Mouse (Mus musculus) lung, postnatal 25 days (tissue): ENCODE measurements around the gene Ankrd27.

Experiments used
- DNase-seq: peaks from one replicate; pipeline ENCODE4 v3.0.0; 2022; ENCODE audit warnings: low spot score

Ankrd27 gene

DNA sequence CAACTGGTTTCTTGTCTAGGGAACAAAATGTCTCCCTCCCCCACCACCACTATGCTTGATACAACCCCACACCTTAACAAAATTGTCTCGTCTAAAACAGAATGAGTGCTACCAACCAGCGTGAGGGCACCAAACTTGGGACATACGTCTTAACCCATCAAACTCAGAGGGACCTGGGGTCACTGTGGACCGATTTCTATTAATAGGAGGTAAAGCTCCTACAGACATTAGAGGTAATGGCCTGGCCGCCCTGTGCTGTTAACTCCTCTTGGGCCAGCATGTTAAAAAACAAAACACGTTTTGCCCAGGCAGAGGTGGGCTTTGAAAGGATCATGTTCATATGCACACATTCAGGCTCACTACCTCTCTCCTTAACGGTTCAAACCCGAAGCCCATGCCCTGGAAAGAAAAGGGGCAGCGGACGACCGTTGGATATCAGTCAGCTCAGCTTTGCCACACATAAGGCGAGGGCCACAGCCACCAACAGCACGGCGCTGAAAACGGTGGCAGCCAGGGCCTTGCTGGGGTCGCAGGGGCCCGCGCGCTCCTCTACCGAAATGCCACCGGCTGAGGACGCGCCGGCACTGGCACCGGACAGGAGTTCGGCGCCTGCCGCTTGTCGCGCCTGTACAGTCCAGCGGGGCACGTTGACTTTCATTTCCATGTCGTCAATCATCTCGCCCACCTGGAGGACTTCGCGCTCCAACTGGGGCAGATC lies 1.8 kb upstream of the Ankrd27 start:
- no peak for DNase-seq

DNA sequence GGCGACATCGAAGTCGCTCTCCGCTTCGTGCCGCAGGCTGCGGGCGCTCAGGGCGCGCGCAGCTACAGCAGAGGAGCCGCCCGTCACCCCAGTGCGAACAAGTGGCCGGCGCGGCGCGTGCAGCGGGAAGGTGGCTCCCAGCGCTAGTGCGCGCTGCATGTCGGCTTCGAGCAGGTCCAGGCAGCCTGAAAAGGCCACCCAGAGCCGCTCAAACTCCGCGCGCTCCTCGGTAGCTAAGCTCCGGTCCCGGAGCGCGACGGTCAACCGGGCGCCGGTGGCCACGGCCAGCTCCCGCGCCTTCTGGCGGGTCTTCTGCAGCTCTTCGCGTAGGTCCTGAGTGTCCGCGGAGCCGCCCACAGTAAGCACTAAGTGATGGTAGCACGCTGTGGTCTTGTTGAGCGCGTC lies 1.3 kb upstream of the Ankrd27 start:
- peak; percentile 4 for DNase-seq

DNA sequence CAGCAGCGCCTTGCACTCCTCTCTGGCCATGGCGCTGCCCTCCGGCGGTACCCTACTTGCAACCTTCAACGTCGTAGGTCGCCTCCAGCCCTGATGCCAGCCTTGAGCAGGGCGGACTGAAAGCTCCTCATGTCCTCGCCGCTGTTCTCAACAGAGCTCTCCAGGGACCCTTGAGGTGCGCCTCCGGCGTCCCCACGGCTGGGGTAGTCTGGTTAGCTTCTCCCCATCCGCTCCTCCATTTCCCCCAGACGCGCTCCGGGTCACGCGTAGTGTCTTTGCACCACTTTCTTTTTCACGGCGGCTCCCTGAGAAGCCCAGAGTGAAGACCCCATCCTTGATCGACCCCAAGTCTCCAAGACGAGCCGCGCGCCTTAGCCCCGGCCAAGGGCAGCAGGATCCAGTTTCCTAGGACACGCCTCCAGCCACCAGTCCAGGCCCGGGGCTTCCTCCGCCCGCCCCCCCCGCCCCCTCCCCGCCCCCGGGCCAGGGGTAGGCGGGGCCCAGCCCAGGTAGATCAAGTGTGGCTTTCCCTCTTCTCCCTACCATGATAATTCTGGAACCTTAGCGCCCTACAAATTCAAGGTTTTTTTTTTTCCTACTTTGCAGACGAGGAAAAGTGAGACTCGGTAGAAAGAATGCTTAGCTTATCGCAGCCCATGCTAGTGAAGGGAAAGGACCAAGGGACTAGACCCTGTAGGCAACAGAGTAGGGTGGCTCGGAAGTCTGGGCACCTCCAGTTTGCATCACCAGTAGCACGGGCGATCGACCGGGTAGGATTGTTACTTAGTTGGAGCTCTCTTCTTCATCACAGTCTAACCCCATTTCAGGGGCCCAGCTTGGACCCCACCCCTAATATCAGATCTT lies 621 bp upstream of the Ankrd27 start, which contains the start of gene Rgs9bp:
Gene Rgs9bp, minus strand, starts transcription at position 392 of the 864 bp plus-strand sequence.
- DNase-seq: peak; percentile 38

DNA sequence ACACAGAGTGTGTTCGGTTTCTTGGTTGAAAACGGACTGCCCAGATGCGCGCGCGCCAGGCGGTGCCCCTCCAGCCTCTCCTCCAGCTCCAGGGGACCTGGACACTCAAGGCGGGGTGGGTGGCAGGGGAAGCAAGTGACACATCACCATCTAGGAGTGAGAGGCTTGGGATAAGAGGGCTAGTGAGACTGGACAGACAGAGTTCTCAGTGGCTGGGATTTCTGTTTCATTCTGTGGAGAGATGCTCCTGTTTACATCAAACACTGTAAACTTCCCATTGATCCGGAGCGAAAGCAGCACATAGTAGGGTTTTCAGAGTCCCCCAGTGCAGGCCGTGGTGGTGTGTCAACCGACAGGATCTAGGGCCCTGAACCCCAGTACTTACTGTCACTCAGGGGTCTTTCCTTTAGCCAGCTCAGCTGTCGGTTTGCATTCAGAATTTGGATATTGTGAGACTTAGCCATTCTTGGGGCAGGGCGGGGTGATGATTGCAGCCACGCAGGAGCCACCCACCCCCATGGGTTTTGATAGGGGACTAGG lies 932 bp downstream of the Ankrd27 start:
- DNase-seq: no peak

DNA sequence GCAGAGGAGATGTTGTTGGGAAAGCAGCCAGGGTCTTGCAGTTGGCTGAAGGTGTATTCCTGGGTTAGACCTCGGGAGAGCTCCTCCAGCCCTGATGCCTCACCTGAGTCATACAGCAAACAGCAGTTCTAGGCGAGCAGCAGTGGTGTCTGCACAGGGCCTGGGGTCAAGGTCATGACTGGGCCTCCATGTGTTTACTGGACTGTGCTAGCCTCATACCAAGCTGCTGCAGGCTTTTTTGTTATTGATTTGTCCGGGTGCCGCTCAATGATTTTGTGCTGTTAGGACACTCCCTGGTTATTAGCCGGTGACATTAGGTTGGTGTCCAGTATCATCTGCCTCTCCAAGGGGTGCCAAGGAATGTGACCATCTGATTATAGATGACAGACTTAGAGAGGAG lies 1.7 kb downstream of the Ankrd27 start:
- DNase-seq: no peak

DNA sequence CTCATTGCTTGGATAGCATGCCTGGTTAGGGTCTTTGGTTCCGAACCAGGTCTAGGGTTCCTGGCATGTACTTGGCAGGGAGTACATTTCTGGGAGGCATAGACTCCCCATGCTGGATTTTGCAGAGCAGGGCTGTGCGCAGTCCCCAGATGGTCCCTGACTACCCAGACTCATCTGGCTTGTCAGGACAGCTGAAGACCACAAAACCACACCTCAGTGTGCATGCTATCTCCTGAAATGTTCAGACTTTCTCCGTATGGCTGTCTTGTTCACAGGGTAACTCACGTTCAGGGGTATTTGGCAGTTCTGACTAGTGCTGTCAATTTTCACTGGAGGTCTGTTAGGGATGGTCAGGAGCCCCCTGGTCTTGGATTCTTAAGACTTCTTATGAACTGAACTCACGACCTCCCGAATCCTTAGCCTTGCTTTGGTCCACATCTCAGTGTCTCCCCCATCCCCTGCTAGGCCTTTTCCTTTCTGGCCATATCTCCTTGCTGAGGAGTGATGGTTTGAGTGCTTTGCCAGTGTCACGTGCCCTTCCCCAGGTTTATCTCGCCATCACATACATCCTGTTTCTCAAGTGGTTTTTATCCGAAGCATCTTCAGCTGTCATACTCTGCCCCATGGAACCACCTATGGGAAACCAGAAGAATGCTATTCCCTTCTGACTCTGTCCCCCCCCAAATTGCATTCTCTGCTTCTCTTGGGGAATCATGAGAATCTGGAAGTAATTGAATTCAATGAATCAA lies 2.8 kb downstream of the Ankrd27 start:
- no peak for DNase-seq

DNA sequence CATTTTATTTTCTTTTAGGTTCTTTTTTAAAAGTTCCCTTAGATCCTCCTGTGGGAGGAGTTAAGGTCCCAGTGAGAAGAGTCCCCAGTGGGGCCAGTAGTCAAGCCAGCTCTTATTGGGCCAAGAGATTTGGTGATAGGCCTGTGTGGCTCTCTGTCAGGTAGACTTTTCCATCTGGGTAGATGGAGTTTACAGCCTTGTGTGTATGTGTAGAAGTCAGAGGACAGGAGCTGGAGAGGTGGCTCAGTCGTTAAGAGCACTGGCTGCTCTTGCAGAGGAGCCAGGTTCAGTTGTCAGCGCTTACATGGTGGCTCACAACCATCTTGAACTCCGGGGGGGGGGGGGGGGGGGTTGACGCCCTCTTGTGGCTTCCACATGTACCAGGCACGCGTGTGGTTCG lies 3.4 kb downstream of the Ankrd27 start:
- DNase-seq: no peak

DNA sequence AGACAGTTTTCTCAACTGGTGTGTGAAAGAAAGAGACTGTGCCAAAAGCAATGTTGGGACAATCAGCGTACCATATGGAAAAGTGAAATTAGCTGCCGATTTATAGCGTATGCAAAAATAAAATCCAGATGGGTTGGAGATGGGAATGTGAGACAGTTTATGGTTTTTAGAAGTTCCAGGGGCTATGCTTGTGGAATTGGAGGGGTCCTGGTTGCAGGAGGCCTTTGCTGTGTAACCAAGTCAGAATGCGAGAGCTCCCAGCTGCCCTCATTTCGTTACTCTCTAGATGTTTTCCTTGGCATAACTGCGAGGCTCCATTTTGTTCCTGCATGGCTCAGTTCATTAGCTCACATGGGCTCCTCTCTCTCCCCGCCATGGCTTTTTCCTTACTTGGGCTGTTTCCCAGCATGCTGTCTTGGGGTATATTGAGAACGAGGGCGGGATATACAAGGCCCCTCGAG lies 4.7 kb downstream of the Ankrd27 start:
- no peak for DNase-seq

DNA sequence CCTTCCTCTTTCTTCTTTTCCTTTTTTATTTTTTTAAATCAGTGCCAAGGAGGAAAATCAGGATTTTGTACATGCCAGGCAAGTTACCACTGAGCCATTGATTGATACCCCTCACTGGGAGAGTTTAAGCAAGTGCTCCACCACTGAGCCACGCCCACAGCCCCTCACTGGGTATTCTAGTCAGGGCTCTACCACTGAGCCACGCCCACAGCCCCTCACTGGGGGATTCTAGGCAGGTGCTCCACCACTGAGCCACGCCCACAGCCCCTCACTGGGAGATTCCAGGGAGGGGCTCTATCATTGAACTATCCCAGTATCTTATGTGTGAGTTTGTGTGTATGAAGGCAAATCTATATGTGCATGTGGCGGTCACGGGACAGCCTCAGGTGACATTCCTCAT lies 8.3 kb downstream of the Ankrd27 start:
- DNase-seq: no peak

DNA sequence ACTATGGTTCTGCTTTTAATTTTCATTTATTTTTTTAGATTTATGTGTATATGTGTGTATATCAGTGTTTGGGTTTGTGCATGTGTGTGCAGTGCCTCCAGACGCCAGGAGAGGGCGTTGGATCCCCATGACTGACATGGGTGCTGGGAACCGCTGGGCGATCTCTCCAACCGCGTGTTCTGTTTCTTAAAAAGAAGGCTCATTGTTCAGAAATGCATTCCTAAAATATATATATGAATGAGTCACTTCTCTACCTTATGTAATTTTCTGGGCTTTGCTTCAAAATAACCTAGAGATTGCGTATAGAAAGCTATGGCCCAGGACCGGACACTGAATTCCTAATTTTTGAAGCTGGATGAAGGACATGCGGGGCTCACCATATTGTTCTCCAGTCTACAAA lies 13.4 kb downstream of the Ankrd27 start:
- DNase-seq: no peak

DNA sequence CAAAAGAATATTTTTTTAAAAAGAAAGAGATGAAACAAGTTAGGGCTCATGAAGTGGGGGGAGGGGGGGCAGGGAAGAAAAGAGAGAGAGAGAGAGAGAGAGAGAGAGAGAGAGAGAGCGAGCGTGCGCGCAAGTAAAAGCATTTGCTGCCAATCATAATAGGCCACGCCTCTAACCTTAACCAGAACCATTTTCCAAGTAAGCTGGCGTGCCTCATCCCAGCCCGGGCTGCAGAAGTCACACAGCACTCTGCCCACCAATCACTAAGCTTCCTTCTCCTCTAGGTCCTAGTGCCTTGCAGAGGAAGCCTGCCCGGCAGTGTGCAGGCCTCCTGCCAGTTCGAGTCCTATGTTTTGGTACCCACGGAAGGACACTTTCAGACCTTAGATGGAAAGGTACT lies 14.0 kb downstream of the Ankrd27 start:
- DNase-seq: no peak

DNA sequence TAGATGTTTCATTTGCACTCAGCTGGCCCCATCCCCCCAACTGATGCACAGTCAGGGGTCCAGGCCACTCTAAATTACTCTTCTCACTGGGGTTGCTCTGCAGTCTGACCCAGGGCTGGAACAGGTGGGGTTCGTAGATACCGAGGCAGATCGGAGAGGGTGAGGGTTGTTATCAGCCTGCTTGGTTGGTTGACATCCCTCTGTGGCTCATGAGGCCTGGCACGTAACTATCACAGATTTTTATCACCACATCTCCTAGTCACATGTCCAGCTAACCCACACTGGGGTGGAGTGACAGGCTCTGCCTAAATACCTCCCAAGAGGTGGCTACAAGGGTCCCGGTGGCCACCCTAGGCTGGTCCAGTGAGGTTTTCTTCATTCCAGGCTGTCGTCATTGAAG lies 15.1 kb downstream of the Ankrd27 start:
- DNase-seq: no peak

DNA sequence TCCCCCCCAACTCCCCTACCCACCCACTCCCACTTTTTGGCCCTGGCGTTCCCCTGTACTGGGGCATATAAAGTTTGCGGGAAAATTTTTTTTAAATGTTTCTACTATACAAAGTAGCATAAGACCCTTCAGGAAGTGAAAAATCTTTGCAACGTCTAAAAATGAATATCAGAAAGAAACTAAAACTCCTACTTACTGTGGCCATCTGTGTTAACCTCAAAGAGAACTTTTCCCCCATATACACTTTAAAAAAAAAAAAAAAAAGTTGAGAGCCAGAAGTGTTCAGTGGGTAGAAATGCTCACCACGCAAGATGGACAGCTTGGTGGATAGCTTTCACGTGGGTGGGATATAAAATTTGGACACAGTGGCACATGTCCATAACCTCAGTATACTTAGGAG lies 16.7 kb downstream of the Ankrd27 start:
- no peak for DNase-seq

DNA sequence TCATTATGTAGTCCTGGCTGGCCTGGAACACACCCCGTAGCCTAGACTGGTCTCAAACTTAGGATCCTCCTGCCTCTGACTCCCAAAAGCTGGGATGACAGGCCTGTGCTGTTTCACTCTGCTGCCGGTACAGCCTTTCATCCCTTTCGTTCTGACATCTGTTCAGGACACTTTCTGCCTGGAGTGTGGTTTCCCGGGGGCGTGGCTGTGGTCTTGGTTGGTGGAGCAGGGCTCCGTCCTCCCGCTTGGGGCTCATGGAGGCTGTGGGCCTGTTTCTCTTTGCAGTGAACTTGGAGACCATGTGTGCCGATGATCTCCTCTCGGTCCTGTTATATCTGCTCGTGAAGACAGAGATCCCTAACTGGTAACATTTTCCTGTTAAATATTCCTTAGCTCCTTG lies 20.8 kb downstream of the Ankrd27 start:
- no peak for DNase-seq

DNA sequence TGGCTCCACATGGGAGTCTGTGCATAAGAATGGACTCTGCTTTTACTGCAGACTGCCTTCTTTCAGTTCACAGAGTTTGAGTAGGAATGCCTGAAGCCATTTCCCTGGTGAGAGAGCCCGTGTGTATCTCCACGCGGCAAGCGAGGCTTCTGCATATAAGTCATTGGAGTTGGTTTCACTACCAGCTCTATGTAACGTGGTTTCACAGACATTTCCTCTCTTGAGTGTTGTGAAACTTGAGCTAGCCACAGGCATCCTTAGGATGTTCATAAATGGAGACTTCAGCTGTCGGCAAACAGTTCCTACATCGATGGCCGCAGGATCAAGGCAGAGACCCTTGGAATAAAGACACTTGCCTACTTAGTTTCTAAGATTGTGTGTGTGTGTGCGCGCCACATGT lies 23.2 kb downstream of the Ankrd27 start:
- no peak for DNase-seq

DNA sequence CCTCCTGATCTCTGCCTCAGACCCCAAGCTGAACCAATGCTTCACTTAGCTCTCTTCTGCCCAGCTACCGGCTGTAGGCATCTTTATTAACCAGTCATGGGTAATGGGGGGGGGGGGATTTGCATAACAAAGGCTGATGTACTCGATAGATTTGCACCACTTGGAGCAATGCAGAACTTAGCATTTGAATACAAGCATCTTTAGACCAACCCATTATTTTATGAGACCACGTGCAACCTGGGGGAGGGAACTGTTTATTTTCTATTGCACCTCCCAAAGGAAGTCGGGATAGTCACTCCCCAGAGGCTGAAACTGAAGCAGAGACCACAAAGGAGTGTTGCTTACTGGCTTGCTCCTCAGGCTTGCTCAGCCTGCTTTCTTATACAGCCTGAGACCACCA lies 31.5 kb downstream of the Ankrd27 start:
- DNase-seq: no peak

DNA sequence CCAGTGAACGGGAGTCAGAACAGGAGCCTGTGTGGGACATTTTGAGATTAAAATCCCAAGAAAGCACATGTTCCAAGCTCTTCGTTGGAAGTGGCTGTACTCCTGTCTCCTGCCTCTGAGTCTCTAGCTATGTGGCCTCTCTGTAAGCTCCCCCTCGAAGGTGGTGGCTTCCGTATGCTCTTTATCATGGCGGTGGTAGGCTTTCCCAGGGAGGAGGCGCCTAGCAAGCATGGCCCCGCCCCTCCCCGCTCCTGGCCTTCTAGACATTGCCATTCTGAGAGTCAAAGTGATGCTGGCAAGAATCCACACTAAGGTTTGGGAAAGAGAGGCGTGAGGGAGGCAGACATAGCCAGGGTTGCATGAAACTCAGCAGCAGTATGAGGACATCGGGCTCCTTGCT lies 36.6 kb downstream of the Ankrd27 start:
- DNase-seq: no peak

DNA sequence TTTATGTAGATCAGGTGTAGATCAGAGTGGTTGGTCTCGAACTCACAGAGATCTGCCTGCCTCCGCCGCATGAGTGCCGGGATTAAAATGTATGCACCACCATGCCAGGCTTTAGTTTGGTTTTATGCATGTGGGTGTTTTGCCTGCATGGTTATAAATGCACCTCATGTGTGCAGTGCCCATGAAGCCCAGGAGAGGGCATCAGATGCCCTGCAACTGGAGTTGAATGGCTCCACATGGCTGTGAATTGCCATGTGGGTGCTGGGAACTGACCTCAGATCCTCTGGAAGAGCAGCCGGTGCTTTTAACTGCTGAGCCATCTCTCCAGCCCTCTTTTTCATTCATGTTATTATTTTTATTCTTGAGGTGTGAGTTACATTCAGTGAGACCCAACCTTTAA lies 40.0 kb downstream of the Ankrd27 start:
- no peak for DNase-seq

DNA sequence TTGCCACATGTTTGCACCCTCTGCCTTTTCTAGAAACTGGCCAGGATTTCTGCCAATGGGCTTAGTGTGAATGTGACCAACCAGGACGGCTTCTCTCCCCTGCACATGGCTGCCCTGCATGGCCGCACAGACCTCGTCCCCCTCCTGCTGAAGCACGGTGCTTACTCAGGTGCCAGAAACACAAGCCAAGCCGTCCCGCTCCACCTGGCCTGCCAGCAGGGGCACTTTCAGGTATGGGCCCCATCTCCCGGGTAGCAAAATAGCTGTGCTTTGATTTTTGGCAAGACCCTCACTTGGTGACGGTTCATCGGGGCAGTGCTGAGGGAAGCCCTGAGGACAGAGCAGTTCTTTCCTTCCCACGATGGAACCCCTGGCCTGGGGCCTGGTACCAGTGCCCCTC lies 41.3 kb downstream of the Ankrd27 start:
- no peak for DNase-seq

DNA sequence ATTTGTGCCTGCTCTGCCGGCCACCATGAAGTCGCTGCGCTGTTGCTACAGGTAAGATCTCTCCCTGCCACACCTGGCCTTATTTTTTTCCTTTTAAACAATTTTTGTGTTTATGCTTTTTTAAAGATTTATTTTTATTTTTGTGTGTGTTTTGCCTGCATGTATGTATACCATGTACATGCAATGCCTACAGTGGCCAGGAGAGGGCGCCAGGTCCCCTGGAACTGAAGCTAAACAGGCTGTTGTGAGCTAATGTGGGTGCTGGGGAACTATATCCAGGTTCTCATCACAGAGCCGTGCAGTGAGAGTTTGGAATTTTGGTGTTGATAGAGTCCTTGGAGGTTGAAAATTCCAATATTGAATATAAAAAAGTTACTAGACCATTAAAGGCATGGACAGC lies 42.5 kb downstream of the Ankrd27 start:
- DNase-seq: no peak

DNA sequence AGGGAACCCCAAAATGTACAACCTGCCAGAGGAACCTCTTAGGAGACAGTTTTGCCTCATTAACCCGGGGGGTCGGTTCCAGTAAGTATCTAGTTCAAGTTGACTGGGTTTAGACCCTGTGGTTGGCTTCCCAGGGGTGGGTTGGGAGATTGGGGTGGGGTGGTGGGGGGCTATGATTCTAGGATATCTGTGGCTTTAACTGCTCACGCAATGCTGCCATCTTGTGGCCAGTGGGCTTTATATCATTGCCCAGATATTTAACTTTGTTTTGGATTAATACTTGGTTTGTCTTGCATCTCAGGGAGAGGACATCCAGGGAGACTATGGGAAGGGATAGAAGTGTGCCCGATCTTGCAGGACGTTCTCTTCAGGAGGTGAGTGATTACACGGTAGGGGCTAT lies 50.2 kb downstream of the Ankrd27 start:
- DNase-seq: no peak

DNA sequence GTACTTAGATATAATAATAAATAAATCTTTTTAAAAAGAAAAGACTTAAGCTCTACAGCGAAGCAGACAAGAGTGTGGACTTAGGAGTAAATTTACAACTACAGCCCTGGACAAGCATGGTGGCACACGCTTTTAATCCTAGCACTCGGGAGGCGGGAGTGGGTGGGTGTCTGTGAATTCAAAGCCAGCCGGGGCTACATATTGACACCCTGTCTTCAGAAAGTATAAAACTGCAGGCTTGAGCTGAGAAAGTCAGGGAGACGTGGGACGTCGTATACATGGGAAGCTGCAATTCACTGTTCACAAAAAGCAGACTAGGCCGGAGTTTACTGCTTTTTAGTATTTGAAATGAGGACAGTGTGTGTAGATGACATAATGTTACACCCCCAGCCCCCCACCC lies 50.8 kb downstream of the Ankrd27 start:
- no peak for DNase-seq
